ENCODE assay signal across 23 mouse cellular contexts in the genomic region with DNA sequence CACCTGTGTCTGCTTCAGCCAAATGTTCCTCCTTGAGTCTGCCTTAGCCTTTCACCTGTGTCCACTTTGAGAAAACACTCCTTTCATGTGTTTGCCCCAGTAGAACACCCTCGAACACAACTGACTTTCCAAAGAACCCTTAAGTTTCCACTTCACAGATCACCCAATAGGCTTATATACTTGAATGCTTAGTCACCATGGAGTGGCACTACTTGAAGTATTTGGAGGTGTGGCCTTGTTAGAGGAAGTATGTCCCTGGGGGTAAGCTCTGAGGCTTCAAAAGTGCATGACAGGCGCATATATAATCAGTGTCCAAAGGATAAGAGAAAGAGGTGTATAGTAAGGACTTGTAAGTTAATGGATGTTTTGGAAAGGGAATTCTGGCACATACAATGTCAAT.
DNase-seq lines count a peak whose midpoint lies in the region; ATAC-seq and TF ChIP-seq lines count a peak whose summit lies in the region.
"Had no signal": no experiment of that assay in that cellular context is flagged by ENCODE, and none has a peak within 500 bp of the region (broad histone marks: within the 10 kb centered on the region; RNA-seq: fewer than 3 reads in every experiment).

No protein-coding gene starts in this region.

- H3K36me3 ChIP-seq in lung, postnatal 0 days (ENCODE audit: insufficient read depth, low read length) = no peaks in the 10 kb centered on the region
- no peaks in the 10 kb centered on the region for H3K36me3 ChIP-seq in MEL (ENCODE audit: control insufficient read depth in 1 of 2, insufficient read depth in 2 of 2, low read length in 2 of 2)
- H3K36me3 ChIP-seq: embryonic facial prominence, embryonic 15.5 days; forebrain, embryonic 10.5 days; G1E; heart, embryonic 15.5 days had no signal

- no peaks in the 10 kb centered on the region for H3K9me3 ChIP-seq in lung, postnatal 0 days (ENCODE audit: low read length)
- no peaks in the 10 kb centered on the region for H3K9me3 ChIP-seq in MEL (replicated peaks; ENCODE audit: insufficient read depth, low read length)
- H3K9me3 ChIP-seq: embryonic facial prominence, embryonic 15.5 days; forebrain, embryonic 10.5 days; G1E; heart, embryonic 15.5 days had no signal

- H3K9ac ChIP-seq in lung, postnatal 0 days (replicated peaks; ENCODE audit: low read depth) = no peak overlapping the region
- no peak overlapping the region for H3K9ac ChIP-seq in MEL (ENCODE audit: control insufficient read depth, low read depth, low read length, poor library complexity, severe bottlenecking)
- H3K9ac ChIP-seq: embryonic facial prominence, embryonic 15.5 days; heart, embryonic 15.5 days; hindbrain, embryonic 14.5 days had no signal

- TF ChIP-seq POLR2A in MEL (IDR thresholded peaks at IDR 0.05; ENCODE audit: control insufficient read depth in 1 of 2, insufficient read depth in 1 of 2, low read depth in 1 of 2, low read length in 2 of 2, poor library complexity in 1 of 2) = no peak

- no peaks in the 10 kb centered on the region for H3K4me1 ChIP-seq in lung, postnatal 0 days (ENCODE audit: insufficient read depth, low read depth, low read length)
- no peaks in the 10 kb centered on the region for H3K4me1 ChIP-seq in MEL (ENCODE audit: control insufficient read depth in 1 of 2, insufficient read depth in 2 of 2, low read length in 2 of 2)
- H3K4me1 ChIP-seq: embryonic facial prominence, embryonic 15.5 days; forebrain, embryonic 10.5 days; heart, embryonic 15.5 days had no signal

- peak; percentile 64 for DNase-seq in lung, postnatal 0 days (ENCODE audit: low spot score)
- DNase-seq in lung, postnatal 14 days = no peak
- DNase-seq in MEL (ENCODE audit: low read depth, low spot score) = peak; percentile 59
- peak; percentile 64 for DNase-seq in lung, postnatal 36 days
- no peak for DNase-seq in right cerebral cortex, postnatal 14 days
- no peak for DNase-seq in cerebellum, adult 18-20 months
- no peak for DNase-seq in cerebellum, adult 11-12 months
- DNase-seq: adrenal gland, adult 2 months; adrenal gland, postnatal 25 days; cerebellum, adult 8-10 months; cerebellum, postnatal 14 days; embryo, embryonic 11 days; gastrocnemius, postnatal 36 days; heart, adult 2 months; heart, postnatal 14 days had no signal

- H3K27me3 ChIP-seq in lung, postnatal 0 days (replicated peaks; ENCODE audit: insufficient read depth, low read length) = no peaks in the 10 kb centered on the region
- no peaks in the 10 kb centered on the region for H3K27me3 ChIP-seq in MEL (ENCODE audit: control insufficient read depth in 1 of 2, insufficient read depth in 2 of 2, low read length in 2 of 2)
- H3K27me3 ChIP-seq: embryonic facial prominence, embryonic 15.5 days; heart, embryonic 15.5 days had no signal

- H3K79me2 ChIP-seq in MEL (ENCODE audit: control insufficient read depth, insufficient read depth, low read length, poor library complexity) = no peaks in the 10 kb centered on the region

- TF ChIP-seq CTCF in lung, postnatal 0 days (IDR thresholded peaks at IDR 0.05) = no peak
- no peak for TF ChIP-seq CTCF in MEL (IDR thresholded peaks at IDR 0.05 in 2 of 3, conservative IDR thresholded peaks at IDR 0.05 in 1 of 3; ENCODE audit: control insufficient read depth in 1 of 3, insufficient read depth in 1 of 3, low read depth in 2 of 3, low read length in 3 of 3, poor library complexity in 1 of 3, severe bottlenecking in 1 of 3)

- peak; percentile 93 for ATAC-seq in lung, postnatal 0 days
- ATAC-seq: forebrain, embryonic 14.5 days had no signal

- no peak overlapping the region for H3K4me3 ChIP-seq in lung, postnatal 0 days (ENCODE audit: low read depth, low read length)
- no peak overlapping the region for H3K4me3 ChIP-seq in MEL (ENCODE audit: control insufficient read depth in 1 of 2, insufficient read depth in 1 of 2, low read depth in 2 of 2, low read length in 2 of 2)
- H3K4me3 ChIP-seq: embryonic facial prominence, embryonic 15.5 days; erythroblast, embryonic 14.5 days; forebrain, embryonic 10.5 days; heart, adult 2 months; heart, embryonic 15.5 days had no signal

- no peak overlapping the region for H3K27ac ChIP-seq in lung, postnatal 0 days (ENCODE audit: low read length)
- H3K27ac ChIP-seq in MEL (ENCODE audit: control insufficient read depth, low read depth, low read length) = no peak overlapping the region
- H3K27ac ChIP-seq: embryonic facial prominence, embryonic 15.5 days; forebrain, embryonic 10.5 days; heart, adult 2 months; heart, embryonic 15.5 days; hindbrain, embryonic 14.5 days had no signal

- TF ChIP-seq RAD21 in MEL (IDR thresholded peaks at IDR 0.05; ENCODE audit: low read depth, low read length) = no peak

- TF ChIP-seq EP300 in lung, postnatal 0 days (IDR thresholded peaks at IDR 0.05) = peak; percentile 34; the same call in 1 of the 2 replicates
- TF ChIP-seq EP300 in MEL (IDR thresholded peaks at IDR 0.05; ENCODE audit: low read depth in 1 of 2, low read length in 2 of 2) = no peak

- H3K4me2 ChIP-seq in lung, postnatal 0 days (replicated peaks; ENCODE audit: low read depth, low read length) = no peak overlapping the region
- H3K4me2 ChIP-seq: embryonic facial prominence, embryonic 15.5 days; heart, embryonic 11.5 days; heart, embryonic 15.5 days; hindbrain, embryonic 14.5 days had no signal

- WGBS in lung, postnatal 0 days = 60% methylated on average over 2 of the region's 2 CpGs

TF ChIP-seq in MEL, 35 proteins besides CTCF, POLR2A, EP300 and RAD21:
- TF ChIP-seq MYB (IDR thresholded peaks at IDR 0.05; ENCODE audit: low read depth, low read length) (no peak), USF1 (IDR thresholded peaks at IDR 0.05; ENCODE audit: low read depth, low read length) (no peak), POLR2AphosphoS2 (IDR thresholded peaks at IDR 0.05; ENCODE audit: low read length) (no peak), ZKSCAN1 (IDR thresholded peaks at IDR 0.05; ENCODE audit: low read depth, low read length) (no peak), CHD2 (IDR thresholded peaks at IDR 0.05; ENCODE audit: low read length) (no peak)

Comparison
In these comparisons a context has a peak if more than half of its experiments do, and no peak if none do; other contexts are left out.
1. DNase-seq: peak in lung, postnatal 0 days (single experiment), MEL (single experiment) and lung, postnatal 36 days (single experiment); none in lung, postnatal 14 days (single experiment), right cerebral cortex, postnatal 14 days (single experiment), cerebellum, adult 18-20 months (0 of 2) and cerebellum, adult 11-12 months (single experiment).